10 mouse cellular contexts compared by ENCODE assay signal in genomic region chr10:60346056-60346455, GRCm38 (mm10). TPM values are rescaled to one million over a fixed set of nuclear protein-coding genes. Genes with fewer than 3 reads are reported as not detected.
A peak's percentile ranks its signal among the peaks of the same experiment; 100 is the strongest.
DNase-seq lines count a peak whose midpoint lies in the region; ATAC-seq and TF ChIP-seq lines count a peak whose summit lies in the region.
"Had no signal": no experiment of that assay in that cellular context is flagged by ENCODE, and none has a peak within 500 bp of the region (broad histone marks: within the 10 kb centered on the region; RNA-seq: fewer than 3 reads in every experiment).

No protein-coding gene starts in this region.

- no peak for ATAC-seq in heart, embryonic 12.5 days (ENCODE audit: insufficient number of reproducible peaks, low FRiP score)
- ATAC-seq in midbrain, embryonic 13.5 days, result no peak
- ATAC-seq in midbrain, embryonic 11.5 days (ENCODE audit: low FRiP score), result no peak
- ATAC-seq in intestine, embryonic 14.5 days (replicated peaks; ENCODE audit: low FRiP score, low TSS enrichment, low read depth), result no peak

- peaks cover 50% of the 10 kb centered on the region for H3K4me1 ChIP-seq in heart, embryonic 12.5 days (replicated peaks)
- peaks cover 25% of the 10 kb centered on the region for H3K4me1 ChIP-seq in midbrain, embryonic 13.5 days (replicated peaks)
- peaks cover 8% of the 10 kb centered on the region for H3K4me1 ChIP-seq in midbrain, embryonic 11.5 days (ENCODE audit: control insufficient read depth, insufficient read depth, low read length)
- H3K4me1 ChIP-seq in intestine, embryonic 14.5 days (replicated peaks; ENCODE audit: control insufficient read depth, insufficient read depth, low read length), result peaks cover 45% of the 10 kb centered on the region
- peaks cover 18% of the 10 kb centered on the region for H3K4me1 ChIP-seq in small intestine, adult 2 months (ENCODE audit: control insufficient read depth, insufficient read depth, insufficient read length, low read length)

- H3K9me3 ChIP-seq in heart, embryonic 12.5 days (replicated peaks), result no peaks in the 10 kb centered on the region
- no peaks in the 10 kb centered on the region for H3K9me3 ChIP-seq in midbrain, embryonic 13.5 days
- no peaks in the 10 kb centered on the region for H3K9me3 ChIP-seq in midbrain, embryonic 11.5 days (ENCODE audit: control insufficient read depth, low read length)
- H3K9me3 ChIP-seq in intestine, embryonic 14.5 days (ENCODE audit: control insufficient read depth, low read length), result no peaks in the 10 kb centered on the region
- H3K9me3 ChIP-seq: embryonic facial prominence, embryonic 15.5 days had no signal

- H3K9ac ChIP-seq in heart, embryonic 12.5 days, result no peak overlapping the region
- no peak overlapping the region for H3K9ac ChIP-seq in midbrain, embryonic 13.5 days (replicated peaks)
- H3K9ac ChIP-seq in midbrain, embryonic 11.5 days (ENCODE audit: low read length), result no peak overlapping the region
- H3K9ac ChIP-seq in intestine, embryonic 14.5 days (ENCODE audit: low read length), result no peak overlapping the region

- TF ChIP-seq POLR2A in small intestine, adult 2 months (IDR thresholded peaks at IDR 0.05; ENCODE audit: low read depth, low read length), result no peak

- 0 out of 2 replicates have a peak, but pooled peaks cover 15% of the 10 kb centered on the region for H3K27me3 ChIP-seq in heart, embryonic 12.5 days (replicated peaks)
- H3K27me3 ChIP-seq in midbrain, embryonic 13.5 days, result peaks cover 25% of the 10 kb centered on the region
- peaks cover 6% of the 10 kb centered on the region; the same call in 1 of the 2 replicates for H3K27me3 ChIP-seq in midbrain, embryonic 11.5 days (ENCODE audit: control insufficient read depth, insufficient read depth, low read length)
- H3K27me3 ChIP-seq in intestine, embryonic 14.5 days (replicated peaks; ENCODE audit: control insufficient read depth, insufficient read depth, low read length), result no peaks in the 10 kb centered on the region
- H3K27me3 ChIP-seq in small intestine, adult 2 months (ENCODE audit: control insufficient read depth, insufficient read depth, low read length), result no peaks in the 10 kb centered on the region

- no peak for TF ChIP-seq CTCF in small intestine, adult 2 months (IDR thresholded peaks at IDR 0.05; ENCODE audit: extremely low read depth, insufficient read length, insufficient replicate concordance, low read depth, low read length)

- H3K4me3 ChIP-seq in heart, embryonic 12.5 days, result 0 out of 2 replicates have a peak overlapping the region, but pooled peaks have one; percentile 38
- no peak overlapping the region for H3K4me3 ChIP-seq in midbrain, embryonic 13.5 days (replicated peaks)
- no peak overlapping the region for H3K4me3 ChIP-seq in midbrain, embryonic 11.5 days (ENCODE audit: low read depth, low read length)
- no peak overlapping the region for H3K4me3 ChIP-seq in intestine, embryonic 14.5 days (ENCODE audit: low read depth, low read length)
- peak overlapping the region; percentile 72 for H3K4me3 ChIP-seq in small intestine, adult 2 months (ENCODE audit: low read depth, low read length)

- 79% methylated on average over 4 of the region's 4 CpGs for WGBS in heart, embryonic 12.5 days
- WGBS in midbrain, embryonic 13.5 days, result 85% methylated on average over 4 of the region's 4 CpGs
- 86% methylated on average over 4 of the region's 4 CpGs for WGBS in midbrain, embryonic 11.5 days
- 87% methylated on average over 4 of the region's 4 CpGs for WGBS in intestine, embryonic 14.5 days
- WGBS in small intestine, adult 2 months, result 79% methylated on average over 4 of the region's 4 CpGs

- no peak for DNase-seq in heart, adult 8-10 months (ENCODE audit: low spot score)
- DNase-seq in midbrain, embryonic 11.5 days (ENCODE audit: low spot score, missing footprints), result no peak
- DNase-seq in intestine, embryonic 14.5 days (ENCODE audit: low spot score), result no peak
- no peak for DNase-seq in retina, postnatal 1 day
- DNase-seq in cerebellum, adult 9-11 months, result no peak

- H3K27ac ChIP-seq in heart, embryonic 12.5 days (ENCODE audit: poor library complexity, severe bottlenecking), result no peak overlapping the region
- no peak overlapping the region for H3K27ac ChIP-seq in midbrain, embryonic 13.5 days
- no peak overlapping the region for H3K27ac ChIP-seq in midbrain, embryonic 11.5 days (ENCODE audit: low read depth, low read length)
- 0 out of 2 replicates have a peak overlapping the region, but pooled peaks have one; percentile 64 for H3K27ac ChIP-seq in intestine, embryonic 14.5 days (ENCODE audit: low read depth)
- H3K27ac ChIP-seq in small intestine, adult 2 months (ENCODE audit: insufficient read depth, low read depth, low read length), result peak overlapping the region; percentile 17
- H3K27ac ChIP-seq: embryonic facial prominence, embryonic 15.5 days had no signal

- no peaks in the 10 kb centered on the region for H3K36me3 ChIP-seq in heart, embryonic 12.5 days
- H3K36me3 ChIP-seq in midbrain, embryonic 13.5 days, result no peaks in the 10 kb centered on the region
- H3K36me3 ChIP-seq in midbrain, embryonic 11.5 days (ENCODE audit: control insufficient read depth, insufficient read depth, low read length), result no peaks in the 10 kb centered on the region
- no peaks in the 10 kb centered on the region for H3K36me3 ChIP-seq in intestine, embryonic 14.5 days (ENCODE audit: control insufficient read depth, insufficient read depth, low read length)
- H3K36me3 ChIP-seq in small intestine, adult 2 months (ENCODE audit: control insufficient read depth, insufficient read depth, low read length), result no peaks in the 10 kb centered on the region
- H3K36me3 ChIP-seq: embryonic facial prominence, embryonic 15.5 days had no signal

- peak overlapping the region; percentile 66 for H3K4me2 ChIP-seq in heart, embryonic 12.5 days
- peak overlapping the region; percentile 42; the same call in 1 of the 2 replicates for H3K4me2 ChIP-seq in midbrain, embryonic 13.5 days (replicated peaks)
- no peak overlapping the region for H3K4me2 ChIP-seq in midbrain, embryonic 11.5 days
- H3K4me2 ChIP-seq in intestine, embryonic 14.5 days (ENCODE audit: low read length), result peak overlapping the region; percentile 68

RNA-seq across cellular contexts. Expression of gene Vsir, which starts 0.6 kb away (rescaled TPM):
- polyA plus RNA-seq in heart, embryonic 12.5 days (2016; fragmentation: Nextera tagmentation; extraction: Ambion mirVana), result 1.8 TPM in 2 replicates
- 10 to 100 TPM; 11.2 to 19.9 (median 15.0) TPM for total RNA-seq in heart, adult 8-10 months (2022)
- polyA plus RNA-seq in midbrain, embryonic 13.5 days (2015; fragmentation: Nextera tagmentation; extraction: Ambion mirVana), result 1.6 and 1.7 TPM in 2 replicates
- 1.7 and 2.3 TPM in 2 replicates for polyA plus RNA-seq in midbrain, embryonic 11.5 days (2014; fragmentation: Nextera tagmentation; extraction: Ambion mirVana)
- 6.0 and 6.1 TPM in 2 replicates for polyA plus RNA-seq in intestine, embryonic 14.5 days (2014; fragmentation: Nextera tagmentation; extraction: Ambion mirVana)
- 21.3 and 25.6 TPM in 2 replicates for polyA plus RNA-seq in small intestine, adult 2 months (2012; rRNA removed)

RNA-seq across cellular contexts. Expression of gene Gm17455, which starts 53.5 kb away (rescaled TPM):
- polyA plus RNA-seq in heart, embryonic 12.5 days (2016; fragmentation: Nextera tagmentation; extraction: Ambion mirVana), result 0.20 and 0.31 TPM in 2 replicates
- not detected for total RNA-seq in heart, adult 8-10 months (2022)
- polyA plus RNA-seq in midbrain, embryonic 13.5 days (2015; fragmentation: Nextera tagmentation; extraction: Ambion mirVana), result 4.9 and 7.9 TPM in 2 replicates
- 3.0 and 3.7 TPM in 2 replicates for polyA plus RNA-seq in midbrain, embryonic 11.5 days (2014; fragmentation: Nextera tagmentation; extraction: Ambion mirVana)
- polyA plus RNA-seq in intestine, embryonic 14.5 days (2014; fragmentation: Nextera tagmentation; extraction: Ambion mirVana), result 2.3 and 2.4 TPM in 2 replicates
- 0.41 and 0.51 TPM in 2 replicates for polyA plus RNA-seq in small intestine, adult 2 months (2012; rRNA removed)
- total RNA-seq: heart, adult 18-20 months had no signal

Comparison
In these comparisons a context has a peak if more than half of its experiments do, and no peak if none do; other contexts are left out.
1. H3K27ac ChIP-seq: peak in intestine, embryonic 14.5 days (single experiment) and small intestine, adult 2 months (single experiment); none in heart, embryonic 12.5 days (single experiment), midbrain, embryonic 13.5 days (single experiment) and midbrain, embryonic 11.5 days (single experiment).
2. H3K4me3 ChIP-seq: peak in heart, embryonic 12.5 days (single experiment) and small intestine, adult 2 months (single experiment); none in midbrain, embryonic 13.5 days (single experiment), midbrain, embryonic 11.5 days (single experiment) and intestine, embryonic 14.5 days (single experiment).